Mouse (Mus musculus): Measurements from ENCODE around the gene Spice1. TPM values are rescaled to one million over a fixed set of nuclear protein-coding genes. Genes with fewer than 3 reads are reported as not detected.

The Spice1 gene
- polyA plus RNA-seq, 1 experiment from 2014 or later: 21.2 TPM

GRCm38 (mm10) chr16:44328644-44329043 is 18.3 kb upstream of the Spice1 start:
- Histone ChIP-seq H3K36me3 (ENCODE audit: control insufficient read depth, insufficient read depth, low read length) (no peaks in the 10 kb centered on the region), H3K27me3 (replicated peaks; ENCODE audit: control insufficient read depth, insufficient read depth, low read length) (peaks cover 5% of the 10 kb centered on the region; the same call in 1 of the 2 replicates), H3K4me2 (ENCODE audit: low read length) (no peak overlapping the region), H3K4me1 (ENCODE audit: control insufficient read depth, insufficient read depth, low read length) (no peaks in the 10 kb centered on the region), H3K9ac (ENCODE audit: low read length) (no peak overlapping the region), H3K27ac (ENCODE audit: low read depth, low read length) (no peak overlapping the region), H3K4me3 (ENCODE audit: low read depth, low read length) (no peak overlapping the region), H3K9me3 (replicated peaks; ENCODE audit: control insufficient read depth, low read length) (0 out of 2 replicates have a peak, but pooled peaks cover 3% of the 10 kb centered on the region)
- no peak for ATAC-seq
- WGBS: 79% methylated on average over 4 of the region's 4 CpGs
- no peak for DNase-seq (ENCODE audit: low spot score)

- Histone ChIP-seq H3K27ac (ENCODE audit: low read depth, low read length) (no peak overlapping the region), H3K4me2 (ENCODE audit: low read length) (no peak overlapping the region)
- WGBS: 77% methylated on average over 9 of the region's 9 CpGs
These were observed 16.3 kb upstream of the Spice1 start for GRCm38 (mm10) chr16:44330657-44331056.

GRCm38 (mm10) chr16:44331154-44331553 is 15.8 kb upstream of the Spice1 start:
- H3K9ac ChIP-seq (ENCODE audit: low read length): no peak overlapping the region
- WGBS: 19% methylated on average over 9 of the region's 9 CpGs
- H3K4me2 ChIP-seq (ENCODE audit: low read length): no peak overlapping the region
- H3K27me3 ChIP-seq (replicated peaks; ENCODE audit: control insufficient read depth, insufficient read depth, low read length): peaks cover 7% of the 10 kb centered on the region; the same call in 1 of the 2 replicates
- no peaks in the 10 kb centered on the region for H3K36me3 ChIP-seq (ENCODE audit: control insufficient read depth, insufficient read depth, low read length)
- no peak overlapping the region for H3K27ac ChIP-seq (ENCODE audit: low read depth, low read length)
- ATAC-seq (no peak), DNase-seq (ENCODE audit: low spot score) (peak; percentile 37)
- no peak overlapping the region for H3K4me3 ChIP-seq (ENCODE audit: low read depth, low read length)
- 0 out of 2 replicates have a peak, but pooled peaks cover 3% of the 10 kb centered on the region for H3K9me3 ChIP-seq (replicated peaks; ENCODE audit: control insufficient read depth, low read length)
- H3K4me1 ChIP-seq (ENCODE audit: control insufficient read depth, insufficient read depth, low read length): no peaks in the 10 kb centered on the region

More at GRCm38 (mm10) chr16:44330657-44331056, 16.3 kb upstream of the Spice1 start:
- H3K9ac ChIP-seq (ENCODE audit: low read length): no peak overlapping the region
- H3K36me3 ChIP-seq (ENCODE audit: control insufficient read depth, insufficient read depth, low read length): no peaks in the 10 kb centered on the region
- H3K9me3 ChIP-seq (replicated peaks; ENCODE audit: control insufficient read depth, low read length): 0 out of 2 replicates have a peak, but pooled peaks cover 3% of the 10 kb centered on the region
- H3K4me1 ChIP-seq (ENCODE audit: control insufficient read depth, insufficient read depth, low read length): no peaks in the 10 kb centered on the region
- ATAC-seq (no peak), DNase-seq (ENCODE audit: low spot score) (no peak)
- H3K27me3 ChIP-seq (replicated peaks; ENCODE audit: control insufficient read depth, insufficient read depth, low read length): peaks cover 7% of the 10 kb centered on the region; the same call in 1 of the 2 replicates
- no peak overlapping the region for H3K4me3 ChIP-seq (ENCODE audit: low read depth, low read length)

- Histone ChIP-seq H3K36me3 (ENCODE audit: control insufficient read depth, insufficient read depth, low read length) (no peaks in the 10 kb centered on the region), H3K4me3 (ENCODE audit: low read depth, low read length) (peak overlapping the region; percentile 67), H3K9me3 (replicated peaks; ENCODE audit: control insufficient read depth, low read length) (0 out of 2 replicates have a peak, but pooled peaks cover 3% of the 10 kb centered on the region), H3K27ac (ENCODE audit: low read depth, low read length) (no peak overlapping the region), H3K27me3 (replicated peaks; ENCODE audit: control insufficient read depth, insufficient read depth, low read length) (peaks cover 7% of the 10 kb centered on the region; the same call in 1 of the 2 replicates), H3K4me1 (ENCODE audit: control insufficient read depth, insufficient read depth, low read length) (no peaks in the 10 kb centered on the region), H3K9ac (ENCODE audit: low read length) (peak overlapping the region; percentile 73), H3K4me2 (ENCODE audit: low read length) (peak overlapping the region; percentile 99)
- peak; percentile 13; the same call in 1 of the 2 replicates for ATAC-seq
- 17% methylated on average over 6 of the region's 6 CpGs for WGBS
- DNase-seq (ENCODE audit: low spot score): no peak
These were observed 15.3 kb upstream of the Spice1 start for GRCm38 (mm10) chr16:44331671-44331994.

GRCm38 (mm10) chr16:44331995-44332860 is 14.7 kb upstream of the Spice1 start:
- Histone ChIP-seq H3K36me3 (ENCODE audit: control insufficient read depth, insufficient read depth, low read length) (no peaks in the 10 kb centered on the region), H3K4me1 (ENCODE audit: control insufficient read depth, insufficient read depth, low read length) (no peaks in the 10 kb centered on the region), H3K27ac (ENCODE audit: low read depth, low read length) (no peak overlapping the region), H3K9me3 (replicated peaks; ENCODE audit: control insufficient read depth, low read length) (0 out of 2 replicates have a peak, but pooled peaks cover 3% of the 10 kb centered on the region), H3K4me2 (ENCODE audit: low read length) (peak overlapping the region; percentile 99), H3K27me3 (replicated peaks; ENCODE audit: control insufficient read depth, insufficient read depth, low read length) (peaks cover 7% of the 10 kb centered on the region; the same call in 1 of the 2 replicates), H3K4me3 (ENCODE audit: low read depth, low read length) (peak overlapping the region; percentile 67), H3K9ac (ENCODE audit: low read length) (peak overlapping the region; percentile 73)
- under 1% methylated on average over 57 of the region's 60 CpGs for WGBS
- ATAC-seq (peak; percentile 76), DNase-seq (ENCODE audit: low spot score) (peak; percentile 39)

GRCm38 (mm10) chr16:44332861-44333284 is 14.0 kb upstream of the Spice1 start, which contains the start of gene Sidt1:
Gene Sidt1 (minus strand): TSS chr16:44333196.
- Histone ChIP-seq H3K9me3 (replicated peaks; ENCODE audit: control insufficient read depth, low read length) (0 out of 2 replicates have a peak, but pooled peaks cover 3% of the 10 kb centered on the region), H3K9ac (ENCODE audit: low read length) (peak within 1 kb of the TSS; percentile 73), H3K36me3 (ENCODE audit: control insufficient read depth, insufficient read depth, low read length) (no peaks in the 10 kb centered on the region), H3K4me1 (ENCODE audit: control insufficient read depth, insufficient read depth, low read length) (no peaks in the 10 kb centered on the region), H3K4me3 (ENCODE audit: low read depth, low read length) (peak within 1 kb of the TSS; percentile 67), H3K4me2 (ENCODE audit: low read length) (peak within 1 kb of the TSS; percentile 99), H3K27ac (ENCODE audit: low read depth, low read length) (no peak within 1 kb of the TSS), H3K27me3 (replicated peaks; ENCODE audit: control insufficient read depth, insufficient read depth, low read length) (peaks cover 7% of the 10 kb centered on the region; the same call in 1 of the 2 replicates)
- no peak; the same call in 1 of the 2 replicates for ATAC-seq
- 8% methylated on average over 15 of the region's 15 CpGs for WGBS
- DNase-seq (ENCODE audit: low spot score): peak; percentile 45

- Histone ChIP-seq H3K4me1 (ENCODE audit: control insufficient read depth, insufficient read depth, low read length) (no peaks in the 10 kb centered on the region), H3K27ac (ENCODE audit: low read depth, low read length) (no peak overlapping the region), H3K9me3 (replicated peaks; ENCODE audit: control insufficient read depth, low read length) (no peaks in the 10 kb centered on the region), H3K27me3 (replicated peaks; ENCODE audit: control insufficient read depth, insufficient read depth, low read length) (peaks cover 6% of the 10 kb centered on the region; the same call in 1 of the 2 replicates), H3K9ac (ENCODE audit: low read length) (no peak overlapping the region), H3K36me3 (ENCODE audit: control insufficient read depth, insufficient read depth, low read length) (no peaks in the 10 kb centered on the region), H3K4me2 (ENCODE audit: low read length) (no peak overlapping the region), H3K4me3 (ENCODE audit: low read depth, low read length) (no peak overlapping the region)
- DNase-seq (ENCODE audit: low spot score): no peak
- ATAC-seq: no peak
These were observed 9.4 kb upstream of the Spice1 start for GRCm38 (mm10) chr16:44337541-44337940.

GRCm38 (mm10) chr16:44349801-44350397 is 3.0 kb downstream of the Spice1 start:
- Histone ChIP-seq H3K9ac (ENCODE audit: low read length) (no peak overlapping the region; the same call in 1 of the 2 replicates), H3K4me1 (ENCODE audit: control insufficient read depth, insufficient read depth, low read length) (no peaks in the 10 kb centered on the region), H3K36me3 (ENCODE audit: control insufficient read depth, insufficient read depth, low read length) (no peaks in the 10 kb centered on the region), H3K4me3 (ENCODE audit: low read depth, low read length) (no peak overlapping the region), H3K27ac (ENCODE audit: low read depth, low read length) (no peak overlapping the region), H3K9me3 (replicated peaks; ENCODE audit: control insufficient read depth, low read length) (no peaks in the 10 kb centered on the region), H3K27me3 (replicated peaks; ENCODE audit: control insufficient read depth, insufficient read depth, low read length) (no peaks in the 10 kb centered on the region), H3K4me2 (ENCODE audit: low read length) (no peak overlapping the region)
- DNase-seq (ENCODE audit: low spot score): no peak
- WGBS: 95% methylated on average over 4 of the region's 4 CpGs
- ATAC-seq: no peak

Data from forebrain, embryonic 14.5 days (tissue).